ENCODE assay signal across 22 mouse cellular contexts in genomic region chr19:28722626-28723025, GRCm38 (mm10).
"Had no signal": no experiment of that assay in that cellular context is flagged by ENCODE, and none has a peak within 500 bp of the region (broad histone marks: within the 10 kb centered on the region; RNA-seq: fewer than 3 reads in every experiment).

No protein-coding gene starts in this region.

- H3K27me3 ChIP-seq: intestine, embryonic 15.5 days; kidney, embryonic 15.5 days; limb, embryonic 13.5 days; limb, embryonic 15.5 days; liver, embryonic 12.5 days had no signal

- H3K27ac ChIP-seq: heart, embryonic 13.5 days; heart, embryonic 15.5 days; hindbrain, embryonic 13.5 days; hindbrain, embryonic 15.5 days; hindbrain, postnatal 0 days; intestine, embryonic 15.5 days; kidney, embryonic 15.5 days; kidney, postnatal 0 days; limb, embryonic 13.5 days; limb, embryonic 15.5 days; liver, embryonic 12.5 days; liver, embryonic 14.5 days had no signal

- H3K9me3 ChIP-seq: heart, embryonic 13.5 days; heart, embryonic 15.5 days; hindbrain, embryonic 13.5 days; hindbrain, embryonic 15.5 days; intestine, embryonic 15.5 days; kidney, embryonic 15.5 days; limb, embryonic 13.5 days; limb, embryonic 15.5 days; liver, embryonic 12.5 days had no signal

- H3K4me1 ChIP-seq: heart, embryonic 13.5 days; heart, embryonic 15.5 days; hindbrain, embryonic 15.5 days; intestine, embryonic 15.5 days; kidney, embryonic 15.5 days; limb, embryonic 13.5 days; limb, embryonic 15.5 days; liver, embryonic 12.5 days had no signal

- H3K36me3 ChIP-seq: heart, embryonic 13.5 days; heart, embryonic 15.5 days; hindbrain, embryonic 13.5 days; hindbrain, embryonic 15.5 days; intestine, embryonic 15.5 days; kidney, embryonic 15.5 days; limb, embryonic 13.5 days; limb, embryonic 15.5 days; liver, embryonic 12.5 days had no signal

- H3K4me3 ChIP-seq: heart, embryonic 13.5 days; heart, embryonic 15.5 days; hindbrain, embryonic 13.5 days; hindbrain, embryonic 15.5 days; intestine, embryonic 15.5 days; kidney, embryonic 15.5 days; limb, embryonic 13.5 days; limb, embryonic 15.5 days; liver, embryonic 12.5 days had no signal

- DNase-seq: gastrocnemius, postnatal 14 days; gastrocnemius, postnatal 36 days; heart, adult 18-20 months; kidney, adult 11 months; kidney, adult 2 months; kidney, adult 9 months; kidney, postnatal 14 days; kidney, postnatal 36 days; layer of hippocampus, adult 9-11 months; left cerebral cortex, postnatal 4 days had no signal
